Mouse (Mus musculus): ENCODE results near the gene Plch2. TPM values are rescaled to one million over a fixed set of nuclear protein-coding genes. Genes with fewer than 3 reads are reported as not detected.
A peak's percentile ranks its signal among the peaks of the same experiment; 100 is the strongest.

Plch2 gene
- 33.7 and 37.6 TPM in 2 replicates for polyA plus RNA-seq (2012; rRNA removed)

DNA sequence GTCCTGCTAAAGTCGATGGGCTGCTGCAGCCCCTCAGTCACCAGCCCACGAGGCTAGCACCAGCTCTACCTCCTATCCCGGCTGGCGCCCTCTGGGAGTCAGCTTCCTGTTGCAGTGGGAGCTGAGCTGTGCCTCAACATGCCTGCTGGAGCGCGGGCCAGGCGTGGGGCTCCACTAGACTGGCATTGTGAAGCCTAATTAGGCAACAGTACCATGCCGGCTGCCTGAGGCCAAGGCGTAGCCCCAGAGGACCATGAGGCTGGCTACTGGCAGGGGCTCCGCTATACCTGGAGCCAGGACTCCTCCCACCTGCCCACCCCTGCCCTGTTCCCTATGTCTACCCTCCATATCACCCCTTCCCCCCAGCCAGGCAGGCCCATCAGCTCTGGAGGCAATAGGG lies at the start of gene Plch2:
TSS of gene Plch2 (minus strand) at position 61 of the 400 bp plus-strand sequence.
- TF ChIP-seq CTCF (IDR thresholded peaks at IDR 0.05; ENCODE audit: borderline replicate concordance, extremely low read depth, insufficient read depth, insufficient read length) (no peak), POLR2A (IDR thresholded peaks at IDR 0.05; ENCODE audit: borderline replicate concordance, extremely low read depth, insufficient read depth, insufficient read length, poor library complexity, severe bottlenecking) (no peak)
- DNase-seq (ENCODE audit: low read depth), result peak; percentile 57

DNA sequence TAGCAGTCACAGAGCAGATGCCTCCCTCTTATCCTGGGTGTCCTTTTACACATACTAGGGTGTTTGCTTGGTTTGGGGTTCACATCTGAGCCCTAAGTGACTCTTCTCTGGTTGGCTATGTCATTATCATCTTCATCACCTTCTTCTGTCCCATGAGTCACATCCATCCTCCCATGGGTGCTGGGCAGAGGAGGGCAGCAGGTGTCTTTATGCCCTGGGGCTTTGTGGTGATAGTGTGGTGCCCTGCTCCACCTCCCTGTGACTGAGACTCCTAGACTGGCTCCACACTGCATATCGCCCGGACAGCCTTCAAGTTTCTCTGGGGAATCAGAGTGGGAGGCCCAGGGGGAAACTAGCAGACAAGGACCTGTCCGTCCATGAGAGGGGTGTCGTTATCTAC lies 42.0 kb upstream of the Plch2 start:
- TF ChIP-seq POLR2A (IDR thresholded peaks at IDR 0.05; ENCODE audit: borderline replicate concordance, extremely low read depth, insufficient read depth, insufficient read length, poor library complexity, severe bottlenecking) (no peak), CTCF (IDR thresholded peaks at IDR 0.05; ENCODE audit: borderline replicate concordance, extremely low read depth, insufficient read depth, insufficient read length) (no peak)
- DNase-seq (ENCODE audit: low read depth), result no peak

DNA sequence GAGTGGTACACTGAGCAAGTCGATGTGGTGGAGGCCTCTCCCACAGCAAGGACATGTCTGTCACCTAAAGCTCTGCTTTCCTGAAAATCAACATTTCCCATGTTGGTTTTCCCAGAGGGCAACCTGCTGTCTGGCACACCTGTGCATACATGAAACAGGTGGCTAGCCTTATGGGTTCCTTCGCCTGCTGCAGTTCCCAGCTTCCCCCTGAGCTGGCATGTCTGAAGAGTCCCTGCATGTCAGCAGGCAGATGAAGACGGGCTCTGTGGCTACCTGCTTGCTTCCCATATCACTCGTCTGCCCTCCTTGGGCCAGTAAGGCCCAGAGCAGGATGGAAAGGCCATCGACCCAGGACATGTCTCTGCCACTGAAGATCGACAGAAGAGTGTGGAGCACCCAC lies 40.9 kb upstream of the Plch2 start:
- TF ChIP-seq POLR2A (IDR thresholded peaks at IDR 0.05; ENCODE audit: borderline replicate concordance, extremely low read depth, insufficient read depth, insufficient read length, poor library complexity, severe bottlenecking), result no peak
- no peak for TF ChIP-seq CTCF (IDR thresholded peaks at IDR 0.05; ENCODE audit: borderline replicate concordance, extremely low read depth, insufficient read depth, insufficient read length)
- no peak for DNase-seq (ENCODE audit: low read depth)

DNA sequence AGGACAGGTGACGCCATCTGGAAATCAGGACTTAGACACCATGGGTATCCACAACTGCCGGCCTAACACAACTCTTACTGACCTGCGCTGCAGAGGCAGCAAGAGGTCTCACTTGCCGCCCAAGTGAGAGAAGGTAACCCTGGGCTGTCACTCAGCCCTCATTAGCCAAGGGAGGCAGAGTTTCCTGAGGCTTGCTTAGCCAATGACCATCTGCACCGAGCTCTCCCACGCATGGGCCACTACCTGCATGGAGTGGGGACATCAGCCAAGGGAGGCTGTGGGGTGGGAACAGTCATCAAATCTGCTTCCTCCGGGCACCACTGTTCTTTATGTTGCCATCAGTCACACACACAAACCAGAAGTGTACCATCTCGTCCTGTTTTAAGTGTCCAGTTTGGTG lies 39.4 kb upstream of the Plch2 start:
- TF ChIP-seq CTCF (IDR thresholded peaks at IDR 0.05; ENCODE audit: borderline replicate concordance, extremely low read depth, insufficient read depth, insufficient read length) (no peak), POLR2A (IDR thresholded peaks at IDR 0.05; ENCODE audit: borderline replicate concordance, extremely low read depth, insufficient read depth, insufficient read length, poor library complexity, severe bottlenecking) (no peak)
- DNase-seq (ENCODE audit: low read depth), result no peak

DNA sequence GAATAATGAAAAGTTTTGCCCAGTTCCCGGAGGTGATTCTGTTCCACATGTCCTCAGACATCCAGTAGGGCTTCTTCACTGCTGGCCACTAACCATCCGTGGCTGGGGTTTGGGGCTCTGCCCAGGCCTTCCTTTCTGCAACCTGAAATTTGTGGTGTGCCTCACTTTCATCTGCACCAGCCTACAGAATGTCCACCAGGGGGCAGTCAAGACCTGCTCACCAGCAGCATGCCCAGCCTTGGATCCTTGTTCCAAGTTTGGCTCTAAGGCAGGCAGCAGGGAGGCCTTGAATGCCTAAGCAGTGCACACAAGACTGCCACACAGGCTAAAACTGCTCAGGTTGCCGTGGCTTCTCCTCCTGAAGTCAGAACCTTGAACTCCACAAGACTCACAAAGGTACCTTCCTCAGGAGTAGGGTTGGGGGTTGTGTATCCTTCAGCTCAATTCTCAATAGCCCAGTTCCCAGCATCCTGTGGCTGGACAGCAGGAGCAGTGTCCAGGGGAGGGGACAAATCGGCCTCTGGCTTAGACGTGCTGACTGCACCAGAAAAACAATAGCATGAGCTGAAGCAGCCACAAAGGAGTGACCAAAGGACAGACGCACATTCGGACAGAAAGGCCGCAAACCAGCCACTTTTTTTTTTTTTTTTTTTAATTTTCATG lies 38.8 kb upstream of the Plch2 start:
- peak; percentile 96 for DNase-seq (ENCODE audit: low read depth)
- TF ChIP-seq CTCF (IDR thresholded peaks at IDR 0.05; ENCODE audit: borderline replicate concordance, extremely low read depth, insufficient read depth, insufficient read length) (peak; percentile 97), POLR2A (IDR thresholded peaks at IDR 0.05; ENCODE audit: borderline replicate concordance, extremely low read depth, insufficient read depth, insufficient read length, poor library complexity, severe bottlenecking) (no peak)

DNA sequence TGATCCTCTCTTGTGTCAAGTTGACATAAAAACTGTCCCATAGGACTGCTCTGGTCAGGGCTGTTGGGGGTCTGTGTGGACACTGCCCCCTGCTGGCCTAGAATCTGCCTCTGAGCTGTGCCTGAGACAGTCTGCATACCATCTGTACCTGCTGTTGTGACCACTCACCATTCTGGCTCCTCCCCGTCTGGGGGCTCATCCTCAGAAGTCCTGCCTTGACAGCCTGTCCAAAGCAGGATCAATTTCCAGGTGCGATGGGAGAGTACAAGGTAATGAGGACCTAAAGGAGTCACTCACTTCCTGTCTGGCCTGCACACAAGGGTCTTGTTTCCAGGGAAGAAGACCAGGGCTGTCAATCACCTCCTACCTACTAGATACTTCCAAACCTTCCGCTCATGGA lies 38.0 kb upstream of the Plch2 start:
- TF ChIP-seq POLR2A (IDR thresholded peaks at IDR 0.05; ENCODE audit: borderline replicate concordance, extremely low read depth, insufficient read depth, insufficient read length, poor library complexity, severe bottlenecking) (no peak), CTCF (IDR thresholded peaks at IDR 0.05; ENCODE audit: borderline replicate concordance, extremely low read depth, insufficient read depth, insufficient read length) (peak; percentile 66)
- DNase-seq (ENCODE audit: low read depth), result peak; percentile 51

DNA sequence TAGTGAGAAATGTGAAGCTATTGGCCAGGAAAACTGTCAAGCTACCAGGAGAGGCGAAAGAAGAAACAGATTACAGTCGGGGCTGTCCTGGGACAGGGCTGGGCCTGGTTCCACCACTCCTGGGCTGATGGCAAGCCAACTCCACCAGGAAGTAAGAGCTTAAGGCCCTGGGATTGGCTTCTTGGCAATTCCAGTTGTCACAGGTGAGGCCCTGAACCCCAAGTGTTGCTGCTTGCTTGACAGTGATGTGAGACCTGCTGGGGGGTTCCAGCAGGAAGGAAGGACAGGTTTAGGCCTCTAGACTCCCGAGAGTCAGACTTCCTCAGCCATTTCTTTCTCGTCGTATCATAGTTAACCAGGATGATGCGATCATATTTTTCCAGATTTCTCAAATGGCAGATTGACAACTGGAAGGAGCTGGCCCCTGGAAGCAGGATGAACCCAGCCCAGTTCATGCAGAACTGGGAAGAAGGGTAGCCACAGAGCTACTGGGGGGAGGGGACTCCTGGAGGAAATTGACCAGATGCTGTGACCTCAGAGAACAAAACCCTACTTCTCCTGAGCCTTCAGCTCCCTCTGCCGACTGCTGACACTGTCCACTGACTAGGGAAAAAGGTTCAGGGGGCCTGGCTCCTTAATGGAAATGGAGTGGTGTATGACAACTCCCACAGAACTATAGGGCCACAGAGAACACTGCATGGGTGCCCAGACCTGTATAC lies 37.0 kb upstream of the Plch2 start:
- DNase-seq (ENCODE audit: low read depth), result no peak
- TF ChIP-seq POLR2A (IDR thresholded peaks at IDR 0.05; ENCODE audit: borderline replicate concordance, extremely low read depth, insufficient read depth, insufficient read length, poor library complexity, severe bottlenecking) (no peak), CTCF (IDR thresholded peaks at IDR 0.05; ENCODE audit: borderline replicate concordance, extremely low read depth, insufficient read depth, insufficient read length) (no peak)

DNA sequence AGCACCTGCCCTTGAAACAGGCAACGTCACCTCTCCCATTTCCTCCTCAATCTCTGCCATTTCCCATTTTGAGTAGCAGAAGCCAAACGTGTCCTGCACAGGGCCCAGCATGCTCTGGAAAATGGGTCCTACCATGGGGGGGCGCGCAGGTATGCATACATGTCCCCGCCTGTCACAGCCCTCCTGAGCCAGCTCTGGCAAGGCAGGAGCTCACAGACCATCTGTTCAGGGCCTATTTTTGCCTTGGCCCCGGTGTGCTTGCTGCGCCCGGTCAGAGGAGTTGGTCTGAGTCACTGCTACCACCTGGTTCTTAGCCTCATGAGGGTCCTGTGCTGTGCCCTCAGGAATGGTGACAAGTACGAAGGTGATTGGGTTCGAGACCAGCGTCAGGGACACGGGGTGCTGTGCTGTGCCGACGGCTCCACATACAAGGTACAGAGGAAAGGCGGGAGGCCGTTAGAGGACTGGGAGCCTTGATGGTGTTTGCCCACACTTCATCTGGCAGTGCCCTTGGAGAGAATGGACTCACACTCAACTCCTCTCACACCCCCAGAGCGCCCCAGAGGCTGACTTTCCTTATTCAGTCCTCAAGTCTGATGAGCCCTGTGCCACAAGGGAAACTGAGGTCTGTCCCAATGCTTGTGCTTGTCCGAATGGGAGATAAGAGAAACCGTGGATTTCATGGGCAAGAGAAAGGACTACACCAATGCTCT lies 36.3 kb upstream of the Plch2 start:
- TF ChIP-seq CTCF (IDR thresholded peaks at IDR 0.05; ENCODE audit: borderline replicate concordance, extremely low read depth, insufficient read depth, insufficient read length) (no peak), POLR2A (IDR thresholded peaks at IDR 0.05; ENCODE audit: borderline replicate concordance, extremely low read depth, insufficient read depth, insufficient read length, poor library complexity, severe bottlenecking) (no peak)
- no peak for DNase-seq (ENCODE audit: low read depth)

DNA sequence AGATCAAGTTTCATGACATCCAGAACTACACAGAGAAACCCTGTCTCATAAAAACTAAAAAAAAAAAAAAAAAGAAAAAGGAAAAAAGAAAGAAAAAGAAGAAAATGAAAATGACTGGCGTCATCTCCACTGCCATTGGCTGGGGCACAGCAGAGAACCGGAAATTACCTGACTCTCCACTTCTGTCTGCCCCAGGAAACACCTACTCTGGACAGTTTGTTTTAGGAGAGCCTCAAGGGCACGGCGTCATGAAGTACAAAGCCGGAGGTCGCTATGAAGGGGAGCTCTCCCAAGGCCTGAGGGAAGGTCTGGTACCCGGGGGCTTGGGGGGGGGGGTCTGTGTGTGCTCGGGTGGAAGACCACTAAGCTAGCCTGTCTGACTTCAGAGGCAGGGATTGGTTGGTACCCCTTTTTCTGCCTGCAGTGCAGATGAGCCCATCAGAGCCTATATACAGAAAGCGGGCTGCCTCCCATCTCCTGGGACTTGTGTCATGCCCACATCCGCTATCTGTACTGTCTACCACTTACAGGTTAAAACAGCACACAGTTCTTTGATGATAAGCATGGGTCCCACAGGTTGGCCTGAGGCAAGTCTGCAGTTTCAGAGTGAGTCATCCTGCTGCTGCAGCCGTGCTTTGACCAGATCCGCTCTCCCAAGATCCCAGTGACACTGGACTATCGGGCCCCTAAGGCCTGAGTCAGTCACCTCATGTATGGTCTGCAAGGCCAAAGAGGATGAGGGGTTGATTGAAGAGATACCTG lies 34.3 kb upstream of the Plch2 start:
- TF ChIP-seq POLR2A (IDR thresholded peaks at IDR 0.05; ENCODE audit: borderline replicate concordance, extremely low read depth, insufficient read depth, insufficient read length, poor library complexity, severe bottlenecking), result no peak
- TF ChIP-seq CTCF (IDR thresholded peaks at IDR 0.05; ENCODE audit: borderline replicate concordance, extremely low read depth, insufficient read depth, insufficient read length), result no peak
- no peak for DNase-seq (ENCODE audit: low read depth)

DNA sequence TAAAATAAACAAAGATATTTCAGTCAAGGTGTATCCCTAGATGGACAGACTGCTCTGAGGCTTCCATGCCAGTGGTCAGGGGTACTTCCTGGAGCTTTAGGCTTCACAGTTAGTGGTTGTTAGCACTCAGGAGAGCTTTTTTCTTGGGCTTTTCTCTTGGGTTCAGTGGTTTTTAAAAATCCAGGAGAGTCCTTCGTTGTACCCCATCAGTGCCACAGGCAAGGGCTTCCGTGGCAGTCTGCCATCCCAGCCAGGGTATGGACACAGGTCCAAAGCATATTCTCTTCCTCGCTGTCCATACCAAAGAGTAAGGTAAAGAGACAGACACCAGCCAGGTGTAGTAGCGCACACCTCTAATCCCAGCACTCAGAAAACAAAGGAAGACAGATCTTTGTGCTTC lies 33.6 kb upstream of the Plch2 start:
- DNase-seq (ENCODE audit: low read depth), result no peak
- TF ChIP-seq CTCF (IDR thresholded peaks at IDR 0.05; ENCODE audit: borderline replicate concordance, extremely low read depth, insufficient read depth, insufficient read length) (no peak), POLR2A (IDR thresholded peaks at IDR 0.05; ENCODE audit: borderline replicate concordance, extremely low read depth, insufficient read depth, insufficient read length, poor library complexity, severe bottlenecking) (no peak)

DNA sequence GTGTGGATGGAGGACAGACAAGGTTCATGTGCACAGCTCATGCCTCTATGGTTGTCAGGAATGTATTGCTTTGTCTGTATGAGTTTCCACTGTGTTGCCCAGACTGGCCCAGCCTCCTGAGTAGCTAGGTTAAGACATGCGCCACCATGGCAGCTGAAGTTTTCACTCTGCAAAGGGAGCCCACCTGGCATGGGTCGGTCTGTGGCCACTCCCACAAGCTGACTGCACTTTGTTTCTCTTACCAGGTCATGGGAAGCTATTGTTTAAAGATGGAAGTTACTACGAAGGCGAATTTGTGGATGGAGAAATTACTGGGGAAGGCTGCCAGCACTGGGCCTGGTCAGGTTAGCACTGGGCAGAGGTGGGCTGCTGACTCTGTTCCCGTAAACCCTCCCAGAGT lies 32.7 kb upstream of the Plch2 start:
- TF ChIP-seq CTCF (IDR thresholded peaks at IDR 0.05; ENCODE audit: borderline replicate concordance, extremely low read depth, insufficient read depth, insufficient read length), result no peak
- TF ChIP-seq POLR2A (IDR thresholded peaks at IDR 0.05; ENCODE audit: borderline replicate concordance, extremely low read depth, insufficient read depth, insufficient read length, poor library complexity, severe bottlenecking), result no peak
- DNase-seq (ENCODE audit: low read depth), result no peak

Data from brain, embryonic 14.5 days (tissue).